Mouse (Mus musculus): ENCODE results near the gene Rasl11b. TPM values are rescaled to one million over a fixed set of nuclear protein-coding genes. Genes with fewer than 3 reads are reported as not detected.

The Rasl11b gene
- polyA plus RNA-seq, 1 experiment from 2014 or later, result 9.4 TPM

DNA sequence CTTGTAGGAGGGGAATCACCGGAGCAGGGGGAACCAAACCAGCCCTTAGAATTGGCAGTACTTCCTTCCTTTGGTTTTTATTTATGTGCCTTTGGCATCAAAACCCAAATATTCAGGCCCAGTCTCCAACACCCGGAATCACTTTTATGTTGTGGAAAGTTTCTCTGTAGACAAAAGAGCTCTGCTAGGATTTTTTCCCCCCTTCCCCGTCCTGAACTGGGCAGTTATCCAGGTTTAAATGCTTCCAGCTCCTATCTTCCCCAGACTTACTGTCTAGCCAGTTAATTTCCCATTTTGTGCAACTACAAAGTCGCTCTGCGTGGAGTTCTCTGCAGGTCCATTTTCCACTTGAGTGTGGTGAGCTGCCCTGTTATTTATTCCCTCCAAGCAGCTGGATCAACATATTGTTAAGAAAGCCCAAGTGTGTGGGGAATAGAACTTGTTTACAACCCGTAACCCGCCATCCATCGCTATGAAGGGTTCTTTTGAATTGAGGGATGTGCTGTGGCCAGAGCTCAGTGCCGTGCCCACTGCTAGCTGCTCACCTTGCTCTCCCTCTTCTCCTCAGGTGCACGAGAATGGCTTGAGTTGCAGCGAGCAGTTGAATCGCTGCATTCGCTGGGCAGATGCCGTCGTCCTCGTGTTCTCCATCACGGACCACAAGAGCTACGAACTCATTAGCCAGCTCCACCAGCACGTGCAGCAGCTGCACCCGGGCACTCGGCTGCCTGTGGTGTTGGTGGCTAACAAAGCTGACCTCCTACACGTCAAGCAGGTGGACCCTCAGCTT lies 2.6 kb downstream of the Rasl11b start:
- Histone ChIP-seq H3K9me3 (ENCODE audit: low read length) (no peaks in the 10 kb centered on the region), H3K4me2 (ENCODE audit: low read depth, low read length) (0 out of 2 replicates have a peak overlapping the region, but pooled peaks have one; percentile 89), H3K4me1 (ENCODE audit: insufficient read depth) (peaks cover 10% of the 10 kb centered on the region; the same call in 1 of the 2 replicates), H3K27ac (ENCODE audit: low read depth) (no peak overlapping the region), H3K27me3 (ENCODE audit: insufficient read depth, low read length) (0 out of 2 replicates have a peak, but pooled peaks cover 5% of the 10 kb centered on the region), H3K9ac (replicated peaks) (no peak overlapping the region), H3K4me3 (ENCODE audit: low read depth, low read length) (no peak overlapping the region), H3K36me3 (replicated peaks; ENCODE audit: insufficient read depth, low read length) (peaks cover 13% of the 10 kb centered on the region)
- TF ChIP-seq EP300 (IDR thresholded peaks at IDR 0.05; ENCODE audit: low read depth), result no peak
- TF ChIP-seq CTCF (IDR thresholded peaks at IDR 0.05; ENCODE audit: low read depth), result no peak
- DNase-seq, result no peak
- no peak for ATAC-seq
- WGBS (ENCODE audit: insufficient replicate concordance), result 83% methylated on average over 22 of the region's 22 CpGs

- no peak for DNase-seq
- H3K9me3 ChIP-seq (ENCODE audit: low read length), result no peaks in the 10 kb centered on the region
- H3K36me3 ChIP-seq (replicated peaks; ENCODE audit: insufficient read depth, low read length), result peaks cover 13% of the 10 kb centered on the region
- H3K9ac ChIP-seq (replicated peaks), result no peak overlapping the region
- no peak overlapping the region for H3K4me3 ChIP-seq (ENCODE audit: low read depth, low read length)
- no peak overlapping the region for H3K4me2 ChIP-seq (ENCODE audit: low read depth, low read length)
- ATAC-seq, result no peak
- no peak overlapping the region for H3K27ac ChIP-seq (ENCODE audit: low read depth)
- H3K4me1 ChIP-seq (ENCODE audit: insufficient read depth), result peaks cover 10% of the 10 kb centered on the region; the same call in 1 of the 2 replicates
- 0 out of 2 replicates have a peak, but pooled peaks cover 5% of the 10 kb centered on the region for H3K27me3 ChIP-seq (ENCODE audit: insufficient read depth, low read length)
- TF ChIP-seq EP300 (IDR thresholded peaks at IDR 0.05; ENCODE audit: low read depth), result no peak
- no peak for TF ChIP-seq CTCF (IDR thresholded peaks at IDR 0.05; ENCODE audit: low read depth)
- WGBS (ENCODE audit: insufficient replicate concordance), result 76% methylated on average over 11 of the region's 11 CpGs
Measured at GRCm38 (mm10) chr5:74198446-74198845, 3.4 kb downstream of the Rasl11b start.

DNA sequence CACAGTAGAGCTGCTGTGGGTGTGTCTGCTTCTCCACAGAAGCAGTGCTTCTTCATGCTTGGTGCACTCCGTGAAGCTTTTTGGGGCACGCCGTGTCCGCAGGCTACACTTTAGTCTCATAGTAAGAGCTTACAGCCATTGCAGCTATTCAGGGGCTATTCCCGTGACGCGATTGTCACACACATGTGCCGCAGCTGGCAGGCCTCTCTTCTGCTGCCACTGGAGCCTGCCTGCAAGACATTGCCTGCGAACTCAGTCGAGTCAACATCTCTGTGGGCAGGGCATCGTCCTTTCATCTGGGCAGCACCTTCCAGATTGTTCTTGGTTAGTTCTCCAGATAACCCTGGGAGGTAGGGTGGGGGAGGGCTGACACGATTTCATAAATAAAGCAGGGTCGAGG lies 4.7 kb downstream of the Rasl11b start:
- peaks cover under 1% of the 10 kb centered on the region; the same call in 1 of the 2 replicates for H3K4me1 ChIP-seq (ENCODE audit: insufficient read depth)
- H3K27me3 ChIP-seq (ENCODE audit: insufficient read depth, low read length), result no peaks in the 10 kb centered on the region
- H3K27ac ChIP-seq (ENCODE audit: low read depth), result no peak overlapping the region
- H3K9ac ChIP-seq (replicated peaks), result no peak overlapping the region
- peaks cover 13% of the 10 kb centered on the region for H3K36me3 ChIP-seq (replicated peaks; ENCODE audit: insufficient read depth, low read length)
- no peaks in the 10 kb centered on the region for H3K9me3 ChIP-seq (ENCODE audit: low read length)
- H3K4me2 ChIP-seq (ENCODE audit: low read depth, low read length), result no peak overlapping the region
- no peak for TF ChIP-seq EP300 (IDR thresholded peaks at IDR 0.05; ENCODE audit: low read depth)
- no peak for TF ChIP-seq CTCF (IDR thresholded peaks at IDR 0.05; ENCODE audit: low read depth)
- WGBS (ENCODE audit: insufficient replicate concordance), result 85% methylated on average over 13 of the region's 13 CpGs
- DNase-seq (no peak), ATAC-seq (no peak)
- H3K4me3 ChIP-seq (ENCODE audit: low read depth, low read length), result no peak overlapping the region

DNA sequence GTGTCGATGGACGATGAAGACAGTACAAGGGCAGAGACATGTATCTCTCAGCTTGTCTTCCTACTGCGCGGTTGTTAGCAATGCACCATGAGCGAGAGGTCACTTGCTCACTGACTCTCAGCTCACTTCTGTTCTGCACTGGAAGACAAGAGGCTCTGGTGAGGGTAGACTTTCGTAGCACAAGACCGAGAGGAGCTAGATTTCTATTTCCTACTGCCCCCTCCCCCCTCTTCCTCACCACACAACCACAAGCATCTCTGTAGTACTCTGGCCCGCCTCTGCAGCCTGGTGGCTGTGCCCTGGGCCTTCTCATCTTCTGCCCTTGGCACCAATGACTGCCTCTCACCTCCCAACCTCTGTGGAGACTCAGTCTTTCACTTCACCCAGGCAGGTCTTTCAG lies 5.4 kb downstream of the Rasl11b start:
- no peak overlapping the region for H3K27ac ChIP-seq (ENCODE audit: low read depth)
- H3K4me2 ChIP-seq (ENCODE audit: low read depth, low read length), result no peak overlapping the region
- no peak overlapping the region for H3K4me3 ChIP-seq (ENCODE audit: low read depth, low read length)
- 53% methylated on average over 8 of the region's 8 CpGs for WGBS (ENCODE audit: insufficient replicate concordance)
- no peaks in the 10 kb centered on the region for H3K27me3 ChIP-seq (ENCODE audit: insufficient read depth, low read length)
- H3K9me3 ChIP-seq (ENCODE audit: low read length), result no peaks in the 10 kb centered on the region
- DNase-seq (no peak), ATAC-seq (no peak)
- TF ChIP-seq CTCF (IDR thresholded peaks at IDR 0.05; ENCODE audit: low read depth) (no peak), EP300 (IDR thresholded peaks at IDR 0.05; ENCODE audit: low read depth) (no peak)
- H3K4me1 ChIP-seq (ENCODE audit: insufficient read depth), result no peaks in the 10 kb centered on the region
- H3K36me3 ChIP-seq (replicated peaks; ENCODE audit: insufficient read depth, low read length), result peaks cover 13% of the 10 kb centered on the region
- no peak overlapping the region for H3K9ac ChIP-seq (replicated peaks)

- H3K27me3 ChIP-seq (ENCODE audit: insufficient read depth, low read length), result no peaks in the 10 kb centered on the region
- H3K4me2 ChIP-seq (ENCODE audit: low read depth, low read length), result no peak overlapping the region
- no peaks in the 10 kb centered on the region for H3K4me1 ChIP-seq (ENCODE audit: insufficient read depth)
- H3K27ac ChIP-seq (ENCODE audit: low read depth), result no peak overlapping the region
- no peak overlapping the region for H3K4me3 ChIP-seq (ENCODE audit: low read depth, low read length)
- H3K9ac ChIP-seq (replicated peaks), result no peak overlapping the region
- peaks cover 13% of the 10 kb centered on the region for H3K36me3 ChIP-seq (replicated peaks; ENCODE audit: insufficient read depth, low read length)
- H3K9me3 ChIP-seq (ENCODE audit: low read length), result no peaks in the 10 kb centered on the region
- no peak for DNase-seq
- WGBS (ENCODE audit: insufficient replicate concordance), result 80% methylated on average over 10 of the region's 10 CpGs
- TF ChIP-seq EP300 (IDR thresholded peaks at IDR 0.05; ENCODE audit: low read depth), result no peak
- no peak for TF ChIP-seq CTCF (IDR thresholded peaks at IDR 0.05; ENCODE audit: low read depth)
- no peak for ATAC-seq
Measured at GRCm38 (mm10) chr5:74201570-74202357, 6.7 kb downstream of the Rasl11b start.

GRCm38 (mm10) chr5:74202515-74202914 lies 7.4 kb downstream of the Rasl11b start:
- no peaks in the 10 kb centered on the region for H3K9me3 ChIP-seq (ENCODE audit: low read length)
- TF ChIP-seq EP300 (IDR thresholded peaks at IDR 0.05; ENCODE audit: low read depth) (no peak), CTCF (IDR thresholded peaks at IDR 0.05; ENCODE audit: low read depth) (no peak)
- H3K36me3 ChIP-seq (replicated peaks; ENCODE audit: insufficient read depth, low read length), result peaks cover 11% of the 10 kb centered on the region
- H3K4me3 ChIP-seq (ENCODE audit: low read depth, low read length), result no peak overlapping the region
- H3K9ac ChIP-seq (replicated peaks), result no peak overlapping the region
- H3K27ac ChIP-seq (ENCODE audit: low read depth), result no peak overlapping the region
- DNase-seq (no peak), ATAC-seq (peak; percentile 74)
- H3K4me1 ChIP-seq (ENCODE audit: insufficient read depth), result no peaks in the 10 kb centered on the region
- no peak overlapping the region for H3K4me2 ChIP-seq (ENCODE audit: low read depth, low read length)
- H3K27me3 ChIP-seq (ENCODE audit: insufficient read depth, low read length), result no peaks in the 10 kb centered on the region
- 54% methylated on average over 4 of the region's 4 CpGs for WGBS (ENCODE audit: insufficient replicate concordance)

Measured in liver, postnatal 0 days (tissue).